Mouse (Mus musculus) lung, adult 2 months (tissue): ENCODE data around the gene Hist2h3c1.

ENCODE experiments used
- CTCF ChIP-seq: fragments of 200-500 bp; IDR thresholded peaks from 2 replicates; pipeline ENCODE4 v1.5.1; 2011; ENCODE audit warnings: mild to moderate bottlenecking, low read length, control low read depth; ENCODE audit not compliant: insufficient read depth
- POLR2A ChIP-seq: fragments of 200-500 bp; IDR thresholded peaks from 2 replicates; pipeline ENCODE4 v1.6.1; 2011; ENCODE audit warnings: low read depth, mild to moderate bottlenecking, control low read depth, low read length, borderline replicate concordance; ENCODE audit errors: extremely low read depth

GRCm38 (mm10) chr3:96293787-96294186 lies 47.3 kb downstream of the Hist2h3c1 start, which contains the start of gene Fcgr1:
- TF ChIP-seq CTCF (no peak), POLR2A (no peak)
